Mouse (Mus musculus): Measurements from ENCODE around the gene Tesmin. TPM values are rescaled to one million over a fixed set of nuclear protein-coding genes. Genes with fewer than 3 reads are reported as not detected.

Tesmin gene
- polyA plus RNA-seq, 1 experiment from 2014 or later = 0.21 TPM

Other genes starting within 250 kb of the Tesmin start
- 114 and 118 TPM in 2 replicates for gene Mrpl21, start 106.0 kb upstream of the Tesmin start, polyA plus RNA-seq (2016; fragmentation: Nextera tagmentation; extraction: Ambion mirVana)
- 7.2 and 7.4 TPM in 2 replicates for gene Ighmbp2, start 105.8 kb upstream of the Tesmin start, polyA plus RNA-seq (2016; fragmentation: Nextera tagmentation; extraction: Ambion mirVana)
- 7.1 and 12.5 TPM in 2 replicates for gene Cpt1a, start 66.5 kb upstream of the Tesmin start, polyA plus RNA-seq (2016; fragmentation: Nextera tagmentation; extraction: Ambion mirVana)
- 13.5 and 14.9 TPM in 2 replicates for gene Gal, start 25.7 kb downstream of the Tesmin start, polyA plus RNA-seq (2016; fragmentation: Nextera tagmentation; extraction: Ambion mirVana)
- gene Ppp6r3, start 186.9 kb downstream of the Tesmin start, polyA plus RNA-seq (2016; fragmentation: Nextera tagmentation; extraction: Ambion mirVana) = 63.4 and 63.5 TPM in 2 replicates

Data from heart, embryonic 10.5 days (tissue).